Mouse (Mus musculus) Muller cell, postnatal 12 days (primary cell): Measurements from ENCODE around the gene Tacr3.
A peak's percentile ranks its signal among the peaks of the same experiment; 100 is the strongest.

Source experiments
- DNase-seq: peaks from one replicate; pipeline ENCODE4 v3.0.0-alpha.2; 2015; ENCODE audit errors: inconsistent ontology term

The Tacr3 gene

GRCm38 (mm10) chr3:134828875-134829530 is at the start of gene Tacr3:
TSS of gene Tacr3 (plus strand) at chr3:134829007.
- DNase-seq: peak; percentile 20

GRCm38 (mm10) chr3:134828492-134828874 is 324 bp upstream of the Tacr3 start:
- no peak for DNase-seq

GRCm38 (mm10) chr3:134829531-134829921 is 719 bp downstream of the Tacr3 start:
- DNase-seq: peak; percentile 7

GRCm38 (mm10) chr3:134851342-134851741 is 22.5 kb downstream of the Tacr3 start:
- peak; percentile 26 for DNase-seq

GRCm38 (mm10) chr3:134877701-134878100 is 48.9 kb downstream of the Tacr3 start:
- no peak for DNase-seq

GRCm38 (mm10) chr3:134895831-134896230 is 67.0 kb downstream of the Tacr3 start:
- DNase-seq: no peak

GRCm38 (mm10) chr3:134908890-134909289 is 80.1 kb downstream of the Tacr3 start:
- DNase-seq: no peak

- DNase-seq: no peak
These were observed 105.9 kb downstream of the Tacr3 start for GRCm38 (mm10) chr3:134934703-134935102.

GRCm38 (mm10) chr3:134935461-134935860 is 106.7 kb downstream of the Tacr3 start:
- DNase-seq: no peak

GRCm38 (mm10) chr3:134963461-134963860 is 134.7 kb downstream of the Tacr3 start:
- DNase-seq: no peak

- DNase-seq: no peak
These were observed 150.1 kb downstream of the Tacr3 start for GRCm38 (mm10) chr3:134978902-134979301.

- no peak for DNase-seq
These were observed 151.3 kb downstream of the Tacr3 start for GRCm38 (mm10) chr3:134980140-134980539.
